Mouse (Mus musculus): ENCODE measurements around the gene Ptprd.

The Ptprd gene

DNA sequence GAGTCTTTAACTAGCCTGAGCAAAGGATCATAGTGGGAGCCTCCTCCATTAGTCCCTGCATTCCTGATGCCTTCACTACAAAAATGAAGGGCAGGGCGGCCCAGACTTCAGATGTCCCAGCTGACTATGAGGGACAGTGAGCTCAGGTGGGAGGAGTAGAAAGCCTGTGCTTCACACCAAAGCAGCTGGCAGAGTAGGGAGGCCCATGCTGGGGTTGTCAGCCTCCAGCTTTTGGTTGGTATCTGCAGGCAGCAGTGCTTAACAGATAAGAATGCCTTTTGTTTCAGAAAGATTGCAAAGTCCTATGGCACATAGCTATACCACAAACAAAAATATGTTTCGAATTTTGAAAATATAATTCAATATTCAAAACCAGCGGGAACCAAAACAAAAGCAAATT, 2237.0 kb downstream of the Ptprd start:
- Histone ChIP-seq H3K27me3 (ENCODE audit: insufficient read depth, low read length) (no peaks in the 10 kb centered on the region), H3K4me1 (replicated peaks; ENCODE audit: low read depth, low read length) (no peaks in the 10 kb centered on the region), H3K9me3 (ENCODE audit: low read length) (no peaks in the 10 kb centered on the region), H3K4me3 (replicated peaks; ENCODE audit: low read length) (no peak overlapping the region), H3K36me3 (ENCODE audit: insufficient read depth, low read length) (no peaks in the 10 kb centered on the region)
- TF ChIP-seq CTCF (conservative IDR thresholded peaks at IDR 0.05; ENCODE audit: low read length): no peak
- TF ChIP-seq NANOG (IDR thresholded peaks at IDR 0.05; ENCODE audit: borderline replicate concordance, low read length): no peak
- no peak for TF ChIP-seq POU5F1 (IDR thresholded peaks at IDR 0.05; ENCODE audit: borderline replicate concordance, low read length)

GRCm38 (mm10) chr4:75973322-75973721, 2238.4 kb downstream of the Ptprd start:
- Histone ChIP-seq H3K27me3 (ENCODE audit: insufficient read depth, low read length) (no peaks in the 10 kb centered on the region), H3K36me3 (ENCODE audit: insufficient read depth, low read length) (no peaks in the 10 kb centered on the region), H3K4me3 (replicated peaks; ENCODE audit: low read length) (no peak overlapping the region), H3K4me1 (replicated peaks; ENCODE audit: low read depth, low read length) (no peaks in the 10 kb centered on the region), H3K9me3 (ENCODE audit: low read length) (no peaks in the 10 kb centered on the region)
- TF ChIP-seq NANOG (IDR thresholded peaks at IDR 0.05; ENCODE audit: borderline replicate concordance, low read length): no peak
- no peak for TF ChIP-seq CTCF (conservative IDR thresholded peaks at IDR 0.05; ENCODE audit: low read length)

DNA sequence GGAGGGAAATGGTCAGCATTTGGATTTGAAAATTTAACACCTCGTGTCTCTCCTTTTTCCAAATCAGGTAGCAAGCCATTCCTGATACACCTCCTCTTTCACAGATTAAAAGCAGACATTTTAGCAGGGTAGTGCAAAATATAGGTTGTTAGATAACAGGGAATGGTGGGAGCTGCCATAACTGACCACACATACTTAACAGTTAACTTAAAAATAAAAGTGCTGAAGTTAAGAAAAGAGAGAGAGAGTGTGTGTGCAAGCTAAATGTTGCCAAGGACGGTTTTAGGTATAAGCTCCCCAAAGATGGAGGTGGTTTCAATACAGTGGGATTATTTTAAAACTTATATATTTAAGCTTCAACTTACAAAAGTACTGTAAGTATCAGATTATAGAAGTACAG, 2241.8 kb downstream of the Ptprd start:
- H3K36me3 ChIP-seq (ENCODE audit: insufficient read depth, low read length): no peaks in the 10 kb centered on the region
- no peak for TF ChIP-seq POU5F1 (IDR thresholded peaks at IDR 0.05; ENCODE audit: borderline replicate concordance, low read length)
- no peak for TF ChIP-seq CTCF (conservative IDR thresholded peaks at IDR 0.05; ENCODE audit: low read length)
- TF ChIP-seq NANOG (IDR thresholded peaks at IDR 0.05; ENCODE audit: borderline replicate concordance, low read length): no peak
- H3K4me3 ChIP-seq (replicated peaks; ENCODE audit: low read length): no peak overlapping the region
- H3K27me3 ChIP-seq (ENCODE audit: insufficient read depth, low read length): no peaks in the 10 kb centered on the region
- no peaks in the 10 kb centered on the region for H3K9me3 ChIP-seq (ENCODE audit: low read length)
- no peaks in the 10 kb centered on the region for H3K4me1 ChIP-seq (replicated peaks; ENCODE audit: low read depth, low read length)

DNA sequence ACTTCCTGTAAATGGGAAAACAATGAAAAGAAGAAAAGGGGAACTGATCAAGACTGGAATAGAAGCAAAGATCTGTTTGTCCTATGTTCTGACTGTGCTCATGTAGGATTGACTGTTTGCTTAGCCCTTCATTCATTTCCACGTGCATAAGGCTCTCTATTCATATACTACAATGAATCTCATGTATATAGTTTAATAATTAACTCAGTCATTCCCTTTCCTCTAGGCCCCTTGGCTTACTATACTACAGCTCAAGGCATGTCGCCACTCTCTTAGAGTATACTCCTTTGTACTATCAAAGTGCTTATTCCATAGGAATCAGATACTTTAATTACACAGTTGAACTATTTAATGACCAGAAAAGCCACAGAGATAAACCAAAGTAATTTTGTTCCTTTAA, 2243.1 kb downstream of the Ptprd start:
- TF ChIP-seq CTCF (conservative IDR thresholded peaks at IDR 0.05; ENCODE audit: low read length): no peak
- no peak for TF ChIP-seq NANOG (IDR thresholded peaks at IDR 0.05; ENCODE audit: borderline replicate concordance, low read length)
- TF ChIP-seq POU5F1 (IDR thresholded peaks at IDR 0.05; ENCODE audit: borderline replicate concordance, low read length): no peak
- H3K36me3 ChIP-seq (ENCODE audit: insufficient read depth, low read length): no peaks in the 10 kb centered on the region
- no peak overlapping the region for H3K4me3 ChIP-seq (replicated peaks; ENCODE audit: low read length)

DNA sequence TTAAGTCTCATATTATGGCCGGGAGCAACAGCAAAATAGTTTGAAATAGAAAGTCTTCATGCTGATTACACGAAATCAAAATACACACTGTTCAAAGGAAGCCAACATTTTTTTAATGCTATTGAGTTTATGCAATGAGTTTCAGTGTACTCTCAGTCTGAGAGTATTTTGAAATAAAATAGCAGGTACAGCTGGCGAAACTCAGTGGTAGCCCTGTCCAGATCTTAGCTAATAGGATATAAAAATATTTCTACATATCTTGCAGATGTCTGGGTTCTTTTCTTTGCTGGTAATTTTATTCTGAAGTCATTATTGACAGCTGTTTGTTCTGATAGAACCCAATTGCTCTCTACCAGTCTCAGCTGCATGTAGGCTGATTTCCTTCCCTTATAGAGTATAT, 2246.0 kb downstream of the Ptprd start:
- H3K4me3 ChIP-seq (replicated peaks; ENCODE audit: low read length): no peak overlapping the region
- no peaks in the 10 kb centered on the region for H3K27me3 ChIP-seq (ENCODE audit: insufficient read depth, low read length)
- TF ChIP-seq POU5F1 (IDR thresholded peaks at IDR 0.05; ENCODE audit: borderline replicate concordance, low read length): no peak
- no peak for TF ChIP-seq NANOG (IDR thresholded peaks at IDR 0.05; ENCODE audit: borderline replicate concordance, low read length)
- H3K9me3 ChIP-seq (ENCODE audit: low read length): no peaks in the 10 kb centered on the region
- no peaks in the 10 kb centered on the region for H3K4me1 ChIP-seq (replicated peaks; ENCODE audit: low read depth, low read length)
- H3K36me3 ChIP-seq (ENCODE audit: insufficient read depth, low read length): no peaks in the 10 kb centered on the region

More for the DNA sequence above, 2243.1 kb downstream of the Ptprd start:
- Histone ChIP-seq H3K4me1 (replicated peaks; ENCODE audit: low read depth, low read length) (no peaks in the 10 kb centered on the region), H3K9me3 (ENCODE audit: low read length) (no peaks in the 10 kb centered on the region), H3K27me3 (ENCODE audit: insufficient read depth, low read length) (no peaks in the 10 kb centered on the region)

DNA sequence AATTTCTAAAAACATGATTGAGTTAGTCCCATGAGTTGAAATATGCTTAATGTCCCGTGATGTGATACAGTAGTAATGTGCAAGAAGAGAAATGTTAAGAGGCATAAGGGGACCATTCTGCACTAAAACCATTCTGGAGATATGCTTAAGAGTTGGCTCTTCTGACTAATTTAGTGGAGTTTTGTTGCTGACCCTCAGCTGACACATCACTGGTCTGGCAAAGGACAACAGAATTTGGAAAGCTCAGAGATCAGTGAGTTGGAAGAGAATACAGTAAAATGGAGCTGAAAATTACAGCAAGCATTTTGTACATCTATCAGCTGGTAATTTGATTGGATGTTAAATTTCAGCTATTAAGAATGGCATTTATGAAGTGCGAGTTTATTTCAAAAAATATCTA, 2248.8 kb downstream of the Ptprd start:
- TF ChIP-seq POU5F1 (IDR thresholded peaks at IDR 0.05; ENCODE audit: borderline replicate concordance, low read length): no peak
- no peak for TF ChIP-seq NANOG (IDR thresholded peaks at IDR 0.05; ENCODE audit: borderline replicate concordance, low read length)
- no peak for TF ChIP-seq CTCF (conservative IDR thresholded peaks at IDR 0.05; ENCODE audit: low read length)
- no peaks in the 10 kb centered on the region for H3K9me3 ChIP-seq (ENCODE audit: low read length)
- no peaks in the 10 kb centered on the region for H3K27me3 ChIP-seq (ENCODE audit: insufficient read depth, low read length)
- no peaks in the 10 kb centered on the region for H3K36me3 ChIP-seq (ENCODE audit: insufficient read depth, low read length)
- no peaks in the 10 kb centered on the region for H3K4me1 ChIP-seq (replicated peaks; ENCODE audit: low read depth, low read length)
- H3K4me3 ChIP-seq (replicated peaks; ENCODE audit: low read length): no peak overlapping the region

- H3K9me3 ChIP-seq (ENCODE audit: low read length): no peaks in the 10 kb centered on the region
- no peaks in the 10 kb centered on the region for H3K4me1 ChIP-seq (replicated peaks; ENCODE audit: low read depth, low read length)
- no peaks in the 10 kb centered on the region for H3K36me3 ChIP-seq (ENCODE audit: insufficient read depth, low read length)
- no peak overlapping the region for H3K4me3 ChIP-seq (replicated peaks; ENCODE audit: low read length)
- TF ChIP-seq NANOG (IDR thresholded peaks at IDR 0.05; ENCODE audit: borderline replicate concordance, low read length) (no peak), CTCF (conservative IDR thresholded peaks at IDR 0.05; ENCODE audit: low read length) (no peak), POU5F1 (IDR thresholded peaks at IDR 0.05; ENCODE audit: borderline replicate concordance, low read length) (no peak)
- no peaks in the 10 kb centered on the region for H3K27me3 ChIP-seq (ENCODE audit: insufficient read depth, low read length)
Observed at GRCm38 (mm10) chr4:75961865-75962264, 2249.9 kb downstream of the Ptprd start.

GRCm38 (mm10) chr4:75953349-75954060, 2258.3 kb downstream of the Ptprd start:
- no peaks in the 10 kb centered on the region for H3K27me3 ChIP-seq (ENCODE audit: insufficient read depth, low read length)
- H3K4me3 ChIP-seq (replicated peaks; ENCODE audit: low read length): no peak overlapping the region
- H3K36me3 ChIP-seq (ENCODE audit: insufficient read depth, low read length): no peaks in the 10 kb centered on the region
- H3K9me3 ChIP-seq (ENCODE audit: low read length): no peaks in the 10 kb centered on the region
- TF ChIP-seq POU5F1 (IDR thresholded peaks at IDR 0.05; ENCODE audit: borderline replicate concordance, low read length): no peak
- no peak for TF ChIP-seq NANOG (IDR thresholded peaks at IDR 0.05; ENCODE audit: borderline replicate concordance, low read length)
- TF ChIP-seq CTCF (conservative IDR thresholded peaks at IDR 0.05; ENCODE audit: low read length): no peak
- no peaks in the 10 kb centered on the region for H3K4me1 ChIP-seq (replicated peaks; ENCODE audit: low read depth, low read length)

GRCm38 (mm10) chr4:75950582-75950981, 2261.2 kb downstream of the Ptprd start:
- no peaks in the 10 kb centered on the region for H3K4me1 ChIP-seq (replicated peaks; ENCODE audit: low read depth, low read length)
- no peaks in the 10 kb centered on the region for H3K36me3 ChIP-seq (ENCODE audit: insufficient read depth, low read length)
- H3K27me3 ChIP-seq (ENCODE audit: insufficient read depth, low read length): no peaks in the 10 kb centered on the region
- TF ChIP-seq NANOG (IDR thresholded peaks at IDR 0.05; ENCODE audit: borderline replicate concordance, low read length): no peak
- no peak for TF ChIP-seq POU5F1 (IDR thresholded peaks at IDR 0.05; ENCODE audit: borderline replicate concordance, low read length)
- TF ChIP-seq CTCF (conservative IDR thresholded peaks at IDR 0.05; ENCODE audit: low read length): no peak
- no peak overlapping the region for H3K4me3 ChIP-seq (replicated peaks; ENCODE audit: low read length)
- H3K9me3 ChIP-seq (ENCODE audit: low read length): no peaks in the 10 kb centered on the region
